Mouse (Mus musculus): Measurements from ENCODE around the gene Sectm1b.

DNA sequence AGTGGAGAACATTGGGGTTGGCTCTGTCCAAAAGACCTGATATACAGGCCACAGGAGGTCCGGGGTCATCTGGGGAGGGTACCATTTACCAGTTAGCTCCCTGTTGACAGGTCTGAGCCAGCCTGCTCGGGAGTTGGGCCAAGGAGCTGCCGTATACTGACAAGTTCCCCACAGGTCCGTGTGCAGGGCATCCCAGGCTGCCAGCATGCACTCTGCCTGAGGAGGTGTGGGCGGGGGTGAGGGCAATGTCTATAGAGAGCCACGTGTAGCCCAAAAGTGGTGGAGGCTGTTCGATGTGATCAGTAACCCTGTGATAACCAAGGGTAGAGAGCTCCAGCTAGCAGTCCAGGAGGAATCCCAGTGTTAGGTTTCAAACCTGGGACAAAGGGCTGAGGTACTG, 36.4 kb upstream of the Sectm1b start:
- TF ChIP-seq CTCF (IDR thresholded peaks at IDR 0.05) (no peak), EP300 (IDR thresholded peaks at IDR 0.05; ENCODE audit: insufficient read depth, low read depth, low read length) (no peak)

Data from heart, adult 2 months (tissue).